ENCODE assay signal across 9 mouse cellular contexts in the genomic region with DNA sequence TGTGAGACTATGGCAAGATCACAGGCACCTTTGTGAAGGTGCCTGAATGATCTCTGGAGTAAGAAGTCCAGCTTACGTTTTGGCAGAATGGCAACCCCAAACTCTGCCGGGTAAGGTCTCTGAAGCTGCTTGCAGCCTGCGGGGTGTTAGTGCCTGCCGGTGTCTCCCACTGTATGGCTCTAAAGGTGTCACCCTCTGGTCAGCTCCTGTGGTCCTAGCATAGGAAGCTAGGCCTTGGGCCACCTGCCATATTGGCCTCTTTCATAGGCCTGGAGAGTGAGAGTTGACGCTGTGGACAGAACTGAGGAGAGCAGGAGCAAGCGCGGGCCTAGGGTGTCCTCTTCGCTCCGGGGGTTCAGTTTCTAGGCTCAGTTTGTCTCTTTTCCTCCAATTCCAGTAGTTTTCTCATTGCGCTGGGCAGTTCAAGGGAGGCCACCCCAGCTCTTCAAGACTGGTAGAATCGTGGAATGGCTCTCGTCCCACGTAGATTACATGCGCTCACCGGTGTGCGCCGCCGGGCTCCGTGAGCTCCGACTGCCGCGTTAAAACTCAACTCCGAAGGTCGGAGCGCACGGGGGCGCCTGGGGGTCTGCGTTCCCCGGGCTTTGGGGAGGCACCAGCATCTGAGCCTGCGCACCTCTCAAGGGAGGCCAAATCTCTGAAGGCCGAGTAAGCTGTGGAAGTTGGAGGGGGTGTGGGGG. TPM values are rescaled to one million over a fixed set of nuclear protein-coding genes. Genes with fewer than 3 reads are reported as not detected.
DNase-seq lines count a peak whose midpoint lies in the region; ATAC-seq and TF ChIP-seq lines count a peak whose summit lies in the region.
"Had no signal": no experiment of that assay in that cellular context is flagged by ENCODE, and none has a peak within 500 bp of the region (broad histone marks: within the 10 kb centered on the region; RNA-seq: fewer than 3 reads in every experiment).

No protein-coding gene starts in this region.

- ATAC-seq in heart, postnatal 0 days (ENCODE audit: insufficient read depth, low read depth) = no peak
- ATAC-seq in midbrain, embryonic 14.5 days (ENCODE audit: low FRiP score, low TSS enrichment) = no peak

- H3K36me3 ChIP-seq in heart, postnatal 0 days (replicated peaks; ENCODE audit: control insufficient read depth, insufficient read depth, low read length) = no peaks in the 10 kb centered on the region
- peaks cover 8% of the 10 kb centered on the region for H3K36me3 ChIP-seq in limb, embryonic 10.5 days
- peaks cover under 1% of the 10 kb centered on the region; the same call in 1 of the 2 replicates for H3K36me3 ChIP-seq in midbrain, embryonic 14.5 days (ENCODE audit: control insufficient read depth, insufficient read depth, low read length)

- 26% methylated on average over 31 of the region's 31 CpGs for WGBS in heart, postnatal 0 days
- under 1% methylated on average over 31 of the region's 31 CpGs for WGBS in limb, embryonic 10.5 days
- WGBS in midbrain, embryonic 14.5 days = under 1% methylated on average over 31 of the region's 31 CpGs

- TF ChIP-seq EP300 in heart, postnatal 0 days (IDR thresholded peaks at IDR 0.05; ENCODE audit: low read depth) = no peak

- intact Hi-C loops in left cerebral cortex, postnatal 14 days (cut with DNase I) = no loop called here

- peak overlapping the region; percentile 28 for H3K4me3 ChIP-seq in heart, postnatal 0 days (ENCODE audit: low read depth, low read length)
- peak overlapping the region; percentile 85 for H3K4me3 ChIP-seq in limb, embryonic 10.5 days
- peak overlapping the region; percentile 77 for H3K4me3 ChIP-seq in midbrain, embryonic 14.5 days (replicated peaks; ENCODE audit: low read depth, low read length)

- H3K4me1 ChIP-seq in heart, postnatal 0 days (ENCODE audit: control insufficient read depth, insufficient read depth) = peaks cover 12% of the 10 kb centered on the region; the same call in 1 of the 2 replicates
- H3K4me1 ChIP-seq in limb, embryonic 10.5 days = peaks cover 90% of the 10 kb centered on the region
- H3K4me1 ChIP-seq in midbrain, embryonic 14.5 days (ENCODE audit: control insufficient read depth, insufficient read depth, low read length) = peaks cover 38% of the 10 kb centered on the region

- no peaks in the 10 kb centered on the region for H3K9me3 ChIP-seq in heart, postnatal 0 days (replicated peaks; ENCODE audit: control insufficient read depth, low read length)
- H3K9me3 ChIP-seq in limb, embryonic 10.5 days (replicated peaks) = no peaks in the 10 kb centered on the region
- H3K9me3 ChIP-seq in midbrain, embryonic 14.5 days (ENCODE audit: control insufficient read depth, low read length) = no peaks in the 10 kb centered on the region

- H3K27me3 ChIP-seq in heart, postnatal 0 days (ENCODE audit: control insufficient read depth, insufficient read depth, low read length) = peaks cover 86% of the 10 kb centered on the region
- peaks cover 77% of the 10 kb centered on the region for H3K27me3 ChIP-seq in limb, embryonic 10.5 days (ENCODE audit: low read depth, poor library complexity, severe bottlenecking)
- peaks cover 35% of the 10 kb centered on the region for H3K27me3 ChIP-seq in midbrain, embryonic 14.5 days (ENCODE audit: control insufficient read depth, insufficient read depth, low read length)

- peak overlapping the region; percentile 86 for H3K4me2 ChIP-seq in heart, postnatal 0 days (ENCODE audit: low read depth, low read length)
- peak overlapping the region; percentile 88 for H3K4me2 ChIP-seq in midbrain, embryonic 14.5 days (ENCODE audit: low read length)

- H3K9ac ChIP-seq in heart, postnatal 0 days (replicated peaks; ENCODE audit: low read depth, low read length) = no peak overlapping the region
- peak overlapping the region; percentile 27; the same call in 1 of the 2 replicates for H3K9ac ChIP-seq in midbrain, embryonic 14.5 days (replicated peaks; ENCODE audit: low read length)

- H3K27ac ChIP-seq in heart, postnatal 0 days (ENCODE audit: low read depth) = no peak overlapping the region
- peak overlapping the region; percentile 98 for H3K27ac ChIP-seq in limb, embryonic 10.5 days
- peak overlapping the region; percentile 55; the same call in 1 of the 2 replicates for H3K27ac ChIP-seq in midbrain, embryonic 14.5 days (replicated peaks; ENCODE audit: low read depth, low read length)
- H3K27ac ChIP-seq: macrophage had no signal

- no peak for TF ChIP-seq CTCF in heart, postnatal 0 days (IDR thresholded peaks at IDR 0.05; ENCODE audit: low read depth)

- peak; percentile 72 for DNase-seq in 3134 (ENCODE audit: extremely low read depth, insufficient read length, low spot score)
- peak; percentile 58 to 59 for DNase-seq in adrenal gland, postnatal 36 days
- no peak for DNase-seq in heart, postnatal 0 days (ENCODE audit: low spot score)
- peak; percentile 69 for DNase-seq in limb, embryonic 10.5 days (ENCODE audit: low spot score)
- peak; percentile 70 for DNase-seq in midbrain, embryonic 14.5 days
- no peak for DNase-seq in cerebellum, adult 11 months
- DNase-seq in natural killer cell, adult 2 months (ENCODE audit: low spot score in 2 of 2) = no peak
- no peak for DNase-seq in left cerebral cortex, postnatal 14 days (ENCODE audit: low spot score in 2 of 2)

RNA-seq across cellular contexts. Expression of a gene that starts 1.1 kb away (rescaled TPM):
- total RNA-seq in adrenal gland, postnatal 36 days (2021) = 10 to 100 TPM; 23.4 to 30.3 TPM
- total RNA-seq in heart, postnatal 0 days (2014; rRNA removed; ENCODE audit: low replicate concordance) = 1.8 and 3.5 TPM in 2 replicates
- 0.61 and 0.84 TPM in 2 replicates for polyA plus RNA-seq in heart, postnatal 0 days (2015; fragmentation: Nextera tagmentation; extraction: Ambion mirVana)
- polyA plus RNA-seq in limb, embryonic 10.5 days (2016; fragmentation: Nextera tagmentation; extraction: Ambion mirVana) = 18.5 and 22.6 TPM in 2 replicates
- 4.4 and 5.0 TPM in 2 replicates for polyA plus RNA-seq in midbrain, embryonic 14.5 days (2014; fragmentation: Nextera tagmentation; extraction: Ambion mirVana)
- total RNA-seq in left cerebral cortex, postnatal 14 days (2021) = 1 to 10 TPM; 1.7 to 3.6 TPM

RNA-seq across cellular contexts. Expression of a gene that starts 29.0 kb away (rescaled TPM):
- total RNA-seq in adrenal gland, postnatal 36 days (2021) = 1 to 10 TPM; 5.2 to 7.2 TPM
- 0.38 TPM in 1 of 2 replicates, not detected in the other for total RNA-seq in heart, postnatal 0 days (2014; rRNA removed; ENCODE audit: low replicate concordance)
- 0.54 and 0.82 TPM in 2 replicates for polyA plus RNA-seq in heart, postnatal 0 days (2015; fragmentation: Nextera tagmentation; extraction: Ambion mirVana)
- 0.48 and 0.51 TPM in 2 replicates for polyA plus RNA-seq in limb, embryonic 10.5 days (2016; fragmentation: Nextera tagmentation; extraction: Ambion mirVana)
- polyA plus RNA-seq in midbrain, embryonic 14.5 days (2014; fragmentation: Nextera tagmentation; extraction: Ambion mirVana) = 0.42 TPM in 1 of 2 replicates, not detected in the other
- total RNA-seq in left cerebral cortex, postnatal 14 days (2021) = under 1 TPM; 0.66 to 0.97 TPM

Comparison
In these comparisons a context has a peak if more than half of its experiments do, and no peak if none do; other contexts are left out.
1. DNase-seq: peak in 3134 (single experiment), adrenal gland, postnatal 36 days (2 of 2), limb, embryonic 10.5 days (single experiment) and midbrain, embryonic 14.5 days (single experiment); none in heart, postnatal 0 days (single experiment), cerebellum, adult 11 months (single experiment), natural killer cell, adult 2 months (0 of 2) and left cerebral cortex, postnatal 14 days (0 of 2).
2. H3K4me3 ChIP-seq: peak in every context shown above with its lines; median percentile 85 in limb, embryonic 10.5 days; 77 in midbrain, embryonic 14.5 days; 28 in heart, postnatal 0 days.